Mouse (Mus musculus) inflammation-experienced regulatory T-cells, adult 16 weeks (primary cell): ENCODE results near the gene Zfp677. TPM values are rescaled to one million over a fixed set of nuclear protein-coding genes. Genes with fewer than 3 reads are reported as not detected.

Source experiments
- polyA plus RNA-seq: library from polyadenylated mRNA; unstranded; fragments of 100-300 nt; shearing (Covaris generic); gene quantifications from one replicate; pipeline ENCODE4 v1.2.1, GENCODE M21; 2017

The Zfp677 gene
- 22.2 TPM for polyA plus RNA-seq

GRCm38 (mm10) chr17:21383391-21384056 lies at the start of gene Zfp677:
TSS of gene Zfp677 (plus strand) at chr17:21383748.

GRCm38 (mm10) chr17:21422664-21423599 lies 39.4 kb downstream of the Zfp677 start, which contains the start of gene Zfp54:
TSS of gene Zfp54 (plus strand) at chr17:21423227.

Other genes with a start within 250 kb of the Zfp677 start
- not detected for gene Vmn1r234, start 157.7 kb upstream of the Zfp677 start, polyA plus RNA-seq
- not detected for gene Vmn1r235, start 127.3 kb upstream of the Zfp677 start, polyA plus RNA-seq
- not detected for gene Vmn1r236, start 100.8 kb upstream of the Zfp677 start, polyA plus RNA-seq
- gene Vmn1r237, start 71.9 kb upstream of the Zfp677 start, polyA plus RNA-seq, result not detected
- 11.7 TPM for gene Zfp54, start 39.5 kb downstream of the Zfp677 start, polyA plus RNA-seq
- gene Zfp51, start 66.6 kb downstream of the Zfp677 start, polyA plus RNA-seq, result 48.7 TPM
- 65.0 TPM for gene Zfp53, start 105.2 kb downstream of the Zfp677 start, polyA plus RNA-seq
- 26.1 TPM for gene Zfp52, start 151.8 kb downstream of the Zfp677 start, polyA plus RNA-seq
- 4.9 TPM for gene Zfp948, start 183.3 kb downstream of the Zfp677 start, polyA plus RNA-seq